Mouse (Mus musculus): ENCODE data around the gene Olfr1340.

Olfr1340 gene

GRCm38 (mm10) chr4:118719838-118720237 lies at the start of gene Olfr1340:
TSS of gene Olfr1340 (plus strand) at chr4:118720138.
- in situ Hi-C loops (cut with MboI, MseI) = no loop called here

GRCm38 (mm10) chr4:118687086-118687485 lies 32.9 kb upstream of the Olfr1340 start:
- in situ Hi-C loops (cut with MboI, MseI) = no loop called here

GRCm38 (mm10) chr4:118692412-118692973 lies 27.4 kb upstream of the Olfr1340 start, which contains the start of gene Olfr1342:
TSS of gene Olfr1342 (minus strand) at chr4:118692756.
- in situ Hi-C loops (cut with MboI, MseI) = no loop called here

GRCm38 (mm10) chr4:118693812-118694211 lies 26.1 kb upstream of the Olfr1340 start:
- in situ Hi-C loops (cut with MboI, MseI) = no loop called here

- in situ Hi-C loops (cut with MboI, MseI) = no loop called here
Measured at GRCm38 (mm10) chr4:118703223-118703622, 16.7 kb upstream of the Olfr1340 start, which contains the start of gene Olfr1341. TSS of gene Olfr1341 (plus strand) at chr4:118703523.

GRCm38 (mm10) chr4:118708086-118708485 lies 11.9 kb upstream of the Olfr1340 start:
- in situ Hi-C loops (cut with MboI, MseI) = no loop called here

- in situ Hi-C loops (cut with MboI, MseI) = no loop called here
Measured at GRCm38 (mm10) chr4:118711656-118712055, 8.3 kb upstream of the Olfr1340 start.

- in situ Hi-C loops (cut with MboI, MseI) = no loop called here
Measured at GRCm38 (mm10) chr4:118721742-118722483, 2.0 kb downstream of the Olfr1340 start.

GRCm38 (mm10) chr4:118731875-118732274 lies 11.9 kb downstream of the Olfr1340 start, which contains the start of gene Olfr1339:
TSS of gene Olfr1339 (plus strand) at chr4:118732175.
- in situ Hi-C loops (cut with MboI, MseI) = no loop called here

- in situ Hi-C loops (cut with MboI, MseI) = no loop called here
Measured at GRCm38 (mm10) chr4:118739574-118739973, 19.6 kb downstream of the Olfr1340 start.

- in situ Hi-C loops (cut with MboI, MseI) = no loop called here
Measured at GRCm38 (mm10) chr4:118740988-118741698, 21.2 kb downstream of the Olfr1340 start.

- in situ Hi-C loops (cut with MboI, MseI) = no loop called here
Measured at GRCm38 (mm10) chr4:118741881-118742280, 21.9 kb downstream of the Olfr1340 start.

GRCm38 (mm10) chr4:118758637-118759036 lies 38.7 kb downstream of the Olfr1340 start, which contains the start of gene Olfr1338:
TSS of gene Olfr1338 (minus strand) at chr4:118758737.
- in situ Hi-C loops (cut with MboI, MseI) = no loop called here
